8 mouse cellular contexts compared by ENCODE assay signal in genomic region chr8:8661103-8661758, GRCm38 (mm10). TPM values are rescaled to one million over a fixed set of nuclear protein-coding genes. Genes with fewer than 3 reads are reported as not detected.
DNase-seq lines count a peak whose midpoint lies in the region; ATAC-seq and TF ChIP-seq lines count a peak whose summit lies in the region.

Gene Efnb2 (minus strand): TSS chr8:8661242.

- peak within 1 kb of the TSS; percentile 86 for H3K27ac ChIP-seq in cortical plate, adult 2 months (ENCODE audit: insufficient read depth, low read length)
- peak within 1 kb of the TSS; percentile 77 for H3K27ac ChIP-seq in hindbrain, postnatal 0 days

- H3K36me3 ChIP-seq in hindbrain, postnatal 0 days (ENCODE audit: insufficient read depth, low read length) = no peaks in the 10 kb centered on the region

- peak; percentile 91 for DNase-seq in adipocyte (ENCODE audit: low spot score)
- peak; percentile 88 for DNase-seq in gastrocnemius, adult 8-10 months (ENCODE audit: low spot score in 2 of 2)
- DNase-seq in hindbrain, postnatal 0 days (ENCODE audit: low spot score) = peak; percentile 97
- peak; percentile 96 to 97 for DNase-seq in left cerebral cortex, adult 18-20 months (ENCODE audit: low spot score in 2 of 2)
- peak; percentile 97 for DNase-seq in lung, postnatal 4 days
- peak; percentile 96 for DNase-seq in retina, postnatal 1 day
- peak; percentile 98 for DNase-seq in thymus, postnatal 4 days

- 0 out of 2 replicates have a peak, but pooled peaks have one; percentile 2 for TF ChIP-seq CTCF in cortical plate, adult 2 months (IDR thresholded peaks at IDR 0.05; ENCODE audit: extremely low read depth, insufficient read depth, low read length)
- TF ChIP-seq CTCF in hindbrain, postnatal 0 days (IDR thresholded peaks at IDR 0.05; ENCODE audit: low read depth) = peak; percentile 36; the same call in 1 of the 2 replicates

- ATAC-seq in hindbrain, postnatal 0 days = peak; percentile 95

- H3K4me3 ChIP-seq in cortical plate, adult 2 months (ENCODE audit: insufficient read depth, low read length) = peak within 1 kb of the TSS; percentile 100
- peak within 1 kb of the TSS; percentile 89 for H3K4me3 ChIP-seq in hindbrain, postnatal 0 days (ENCODE audit: low read length)

- H3K4me1 ChIP-seq in cortical plate, adult 2 months (ENCODE audit: control insufficient read depth, insufficient read depth, low read length) = no peaks in the 10 kb centered on the region; the same call in 1 of the 2 replicates
- 0 out of 2 replicates have a peak, but pooled peaks cover 3% of the 10 kb centered on the region for H3K4me1 ChIP-seq in hindbrain, postnatal 0 days (ENCODE audit: insufficient read depth, low read length)

- no peaks in the 10 kb centered on the region for H3K27me3 ChIP-seq in hindbrain, postnatal 0 days (ENCODE audit: insufficient read depth, low read length)

- WGBS in hindbrain, postnatal 0 days = 2% methylated on average over 65 of the region's 70 CpGs

- no peaks in the 10 kb centered on the region for H3K9me3 ChIP-seq in hindbrain, postnatal 0 days (ENCODE audit: low read length)

- peak within 1 kb of the TSS; percentile 81 for H3K9ac ChIP-seq in hindbrain, postnatal 0 days (replicated peaks; ENCODE audit: low read length)

- peak; percentile 93 for TF ChIP-seq POLR2A in cortical plate, adult 2 months (IDR thresholded peaks at IDR 0.05; ENCODE audit: extremely low read depth, insufficient read depth, low read length)

- H3K4me2 ChIP-seq in hindbrain, postnatal 0 days (ENCODE audit: low read depth, low read length) = peak within 1 kb of the TSS; percentile 89

RNA-seq across cellular contexts. Expression of gene Efnb2, which starts in this region (rescaled TPM):
- 29.6 and 32.1 TPM in 2 replicates for polyA plus RNA-seq in cortical plate, adult 2 months (2012; rRNA removed)
- 1 to 10 TPM; 3.3 to 5.5 (median 4.0) TPM for total RNA-seq in gastrocnemius, adult 8-10 months (2022)
- 21.0 and 22.8 TPM in 2 replicates for total RNA-seq in hindbrain, postnatal 0 days (2014; rRNA removed)
- polyA plus RNA-seq in hindbrain, postnatal 0 days (2015; fragmentation: Nextera tagmentation; extraction: Ambion mirVana) = 9.6 and 10.7 TPM in 2 replicates
- total RNA-seq in left cerebral cortex, adult 18-20 months (2021) = 10 to 100 TPM; 60.1 to 64.2 TPM

Comparison
In these comparisons a context has a peak if more than half of its experiments do, and no peak if none do; other contexts are left out.
1. Peak in every context shown above with its lines: DNase-seq, ATAC-seq, H3K4me3 ChIP-seq and H3K27ac ChIP-seq.